Mouse (Mus musculus): ENCODE results near the gene Ablim1.
A peak's percentile ranks its signal among the peaks of the same experiment; 100 is the strongest.

The Ablim1 gene

GRCm38 (mm10) chr19:57343860-57344259 is 29.1 kb upstream of the Ablim1 start:
- no peak for ATAC-seq (ENCODE audit: low TSS enrichment)

GRCm38 (mm10) chr19:57340900-57341742 is 26.4 kb upstream of the Ablim1 start:
- ATAC-seq (ENCODE audit: low TSS enrichment): no peak

- 0 out of 2 replicates have a peak, but pooled peaks have one; percentile 27 for ATAC-seq (ENCODE audit: low TSS enrichment)
Measured at GRCm38 (mm10) chr19:57339281-57339864, 24.7 kb upstream of the Ablim1 start.

GRCm38 (mm10) chr19:57335135-57335534 is 20.4 kb upstream of the Ablim1 start:
- no peak for ATAC-seq (ENCODE audit: low TSS enrichment)

- no peak for ATAC-seq (ENCODE audit: low TSS enrichment)
Measured at GRCm38 (mm10) chr19:57333356-57333755, 18.6 kb upstream of the Ablim1 start.

- ATAC-seq (ENCODE audit: low TSS enrichment): no peak
Measured at GRCm38 (mm10) chr19:57331237-57331636, 16.5 kb upstream of the Ablim1 start.

GRCm38 (mm10) chr19:57330309-57330708 is 15.6 kb upstream of the Ablim1 start:
- no peak for ATAC-seq (ENCODE audit: low TSS enrichment)

- no peak for ATAC-seq (ENCODE audit: low TSS enrichment)
Measured at GRCm38 (mm10) chr19:57328792-57329191, 14.1 kb upstream of the Ablim1 start.

GRCm38 (mm10) chr19:57328269-57328668 is 13.6 kb upstream of the Ablim1 start:
- ATAC-seq (ENCODE audit: low TSS enrichment): no peak

- 0 out of 2 replicates have a peak, but pooled peaks have one; percentile 31 for ATAC-seq (ENCODE audit: low TSS enrichment)
Measured at GRCm38 (mm10) chr19:57327679-57328078, 13.0 kb upstream of the Ablim1 start.

- peak; percentile 47; the same call in 1 of the 2 replicates for ATAC-seq (ENCODE audit: low TSS enrichment)
Measured at GRCm38 (mm10) chr19:57325748-57326300, 11.1 kb upstream of the Ablim1 start.

- no peak for ATAC-seq (ENCODE audit: low TSS enrichment)
Measured at GRCm38 (mm10) chr19:57323087-57323486, 8.4 kb upstream of the Ablim1 start.

GRCm38 (mm10) chr19:57322491-57322890 is 7.8 kb upstream of the Ablim1 start:
- ATAC-seq (ENCODE audit: low TSS enrichment): no peak

- no peak for ATAC-seq (ENCODE audit: low TSS enrichment)
Measured at GRCm38 (mm10) chr19:57321839-57322238, 7.1 kb upstream of the Ablim1 start.

- no peak for ATAC-seq (ENCODE audit: low TSS enrichment)
Measured at GRCm38 (mm10) chr19:57320656-57321382, 6.1 kb upstream of the Ablim1 start.

GRCm38 (mm10) chr19:57316597-57316996 is 1.9 kb upstream of the Ablim1 start:
- ATAC-seq (ENCODE audit: low TSS enrichment): no peak

GRCm38 (mm10) chr19:57315013-57315565 is 370 bp upstream of the Ablim1 start:
- ATAC-seq (ENCODE audit: low TSS enrichment): peak; percentile 50; the same call in 1 of the 2 replicates

GRCm38 (mm10) chr19:57313891-57314345 is 801 bp downstream of the Ablim1 start:
- peak; percentile 56 for ATAC-seq (ENCODE audit: low TSS enrichment)

GRCm38 (mm10) chr19:57313226-57313625 is 1.5 kb downstream of the Ablim1 start:
- ATAC-seq (ENCODE audit: low TSS enrichment): no peak

- ATAC-seq (ENCODE audit: low TSS enrichment): no peak
Measured at GRCm38 (mm10) chr19:57309980-57310379, 4.7 kb downstream of the Ablim1 start.

- no peak for ATAC-seq (ENCODE audit: low TSS enrichment)
Measured at GRCm38 (mm10) chr19:57306601-57307000, 8.1 kb downstream of the Ablim1 start.

GRCm38 (mm10) chr19:57305972-57306371 is 8.7 kb downstream of the Ablim1 start:
- ATAC-seq (ENCODE audit: low TSS enrichment): peak; percentile 29; the same call in 1 of the 2 replicates
